Mouse (Mus musculus) embryonic facial prominence, embryonic 10.5 days (tissue): ENCODE data around the gene Tacc2. TPM values are rescaled to one million over a fixed set of nuclear protein-coding genes. Genes with fewer than 3 reads are reported as not detected.

Experiments used
- DNase-seq: peaks from one replicate; pipeline ENCODE4 v3.0.0-alpha.2; 2017; ENCODE audit warnings: low spot score
- H3K27ac ChIP-seq: fragments of 300-500 bp; sonication (generic); replicated peaks from 2 replicates; pipeline ENCODE4 v1.5.1; 2016; ENCODE audit warnings: mild to moderate bottlenecking
- H3K27me3 ChIP-seq: fragments of 300-500 bp; sonication (generic); replicated peaks from 2 replicates; pipeline ENCODE4 v1.6.1; 2016; ENCODE audit warnings: low read depth, mild to moderate bottlenecking; ENCODE audit not compliant: poor library complexity, severe bottlenecking
- H3K36me3 ChIP-seq: fragments of 300-500 bp; sonication (generic); replicated peaks from 2 replicates; pipeline ENCODE4 v1.6.1; 2016; ENCODE audit warnings: mild to moderate bottlenecking, moderate library complexity
- H3K4me1 ChIP-seq: fragments of 300-500 bp; sonication (generic); 2 replicates; pipeline ENCODE4 v1.6.1; 2016
- H3K4me3 ChIP-seq: fragments of 300-500 bp; sonication (generic); 2 replicates; pipeline ENCODE4 v1.5.1; 2016; ENCODE audit warnings: mild to moderate bottlenecking, moderate library complexity
- H3K9me3 ChIP-seq: fragments of 300-500 bp; sonication (generic); 2 replicates; pipeline ENCODE4 v1.6.1; 2016; ENCODE audit warnings: mild to moderate bottlenecking
- WGBS: fragments of 180-500 bp; shearing (Covaris S2); methylation state at CpG from one replicate; pipeline ENCODE4 v1.1.7; 2016; 5-methylcytosine and 5-hydroxymethylcytosine counted together
- polyA plus RNA-seq: library from polyadenylated mRNA; unstranded; fragments of >200 nt; fragmentation: Nextera tagmentation; extraction: Ambion mirVana; gene quantifications from 2 replicates; pipeline ENCODE4 v1.2.1, GENCODE M21; 2016

The Tacc2 gene
- polyA plus RNA-seq, 1 experiment from 2014 or later = 49.6 TPM

- Histone ChIP-seq H3K9me3 (no peaks in the 10 kb centered on the region), H3K4me1 (peaks cover 51% of the 10 kb centered on the region), H3K27me3 (no peaks in the 10 kb centered on the region), H3K4me3 (no peak overlapping the region), H3K27ac (no peak overlapping the region), H3K36me3 (no peaks in the 10 kb centered on the region)
- WGBS = 82% methylated on average over 4 of the region's 4 CpGs
- DNase-seq = no peak
Measured at GRCm38 (mm10) chr7:130688601-130689000, 111.4 kb downstream of the Tacc2 start.

GRCm38 (mm10) chr7:130690869-130691268, 113.6 kb downstream of the Tacc2 start:
- Histone ChIP-seq H3K36me3 (no peaks in the 10 kb centered on the region), H3K27me3 (no peaks in the 10 kb centered on the region), H3K27ac (no peak overlapping the region; the same call in 1 of the 2 replicates), H3K9me3 (no peaks in the 10 kb centered on the region), H3K4me3 (no peak overlapping the region), H3K4me1 (peaks cover 74% of the 10 kb centered on the region)
- DNase-seq = no peak
- WGBS = 64% methylated on average over 6 of the region's 6 CpGs

- H3K4me3 ChIP-seq = peak overlapping the region; percentile 73
- WGBS = 47% methylated on average over 2 of the region's 2 CpGs
- no peaks in the 10 kb centered on the region for H3K9me3 ChIP-seq
- H3K27ac ChIP-seq = peak overlapping the region; percentile 96
- no peak for DNase-seq
- peaks cover 81% of the 10 kb centered on the region for H3K4me1 ChIP-seq
- no peaks in the 10 kb centered on the region for H3K27me3 ChIP-seq
- H3K36me3 ChIP-seq = 0 out of 2 replicates have a peak, but pooled peaks cover 3% of the 10 kb centered on the region
Measured at GRCm38 (mm10) chr7:130691931-130692330, 114.7 kb downstream of the Tacc2 start.

GRCm38 (mm10) chr7:130692392-130692942, 115.2 kb downstream of the Tacc2 start:
- WGBS = under 1% methylated on average over 39 of the region's 39 CpGs
- peak; percentile 89 for DNase-seq
- Histone ChIP-seq H3K4me3 (peak overlapping the region; percentile 73), H3K4me1 (peaks cover 77% of the 10 kb centered on the region), H3K27me3 (no peaks in the 10 kb centered on the region), H3K36me3 (0 out of 2 replicates have a peak, but pooled peaks cover 7% of the 10 kb centered on the region), H3K9me3 (no peaks in the 10 kb centered on the region), H3K27ac (peak overlapping the region; percentile 96)

GRCm38 (mm10) chr7:130692943-130693799, 115.9 kb downstream of the Tacc2 start:
- Histone ChIP-seq H3K27ac (peak overlapping the region; percentile 96), H3K36me3 (peaks cover 10% of the 10 kb centered on the region; the same call in 1 of the 2 replicates), H3K4me3 (peak overlapping the region; percentile 73), H3K27me3 (no peaks in the 10 kb centered on the region), H3K4me1 (peaks cover 79% of the 10 kb centered on the region), H3K9me3 (no peaks in the 10 kb centered on the region)
- 1% methylated on average over 19 of the region's 19 CpGs for WGBS
- no peak for DNase-seq

- no peaks in the 10 kb centered on the region for H3K27me3 ChIP-seq
- peaks cover 13% of the 10 kb centered on the region; the same call in 1 of the 2 replicates for H3K36me3 ChIP-seq
- 21% methylated on average over 11 of the region's 11 CpGs for WGBS
- DNase-seq = peak; percentile 63
- H3K4me3 ChIP-seq = peak overlapping the region; percentile 73
- peak overlapping the region; percentile 96 for H3K27ac ChIP-seq
- H3K4me1 ChIP-seq = peaks cover 85% of the 10 kb centered on the region
- H3K9me3 ChIP-seq = no peaks in the 10 kb centered on the region
Measured at GRCm38 (mm10) chr7:130693800-130694193, 116.6 kb downstream of the Tacc2 start.

GRCm38 (mm10) chr7:130695669-130696338, 118.6 kb downstream of the Tacc2 start:
- H3K27me3 ChIP-seq = no peaks in the 10 kb centered on the region
- peaks cover 85% of the 10 kb centered on the region for H3K4me1 ChIP-seq
- H3K36me3 ChIP-seq = peaks cover 27% of the 10 kb centered on the region
- WGBS = 80% methylated on average over 13 of the region's 13 CpGs
- peak overlapping the region; percentile 54 for H3K27ac ChIP-seq
- no peaks in the 10 kb centered on the region for H3K9me3 ChIP-seq
- H3K4me3 ChIP-seq = peak overlapping the region; percentile 8; the same call in 1 of the 2 replicates
- no peak for DNase-seq

GRCm38 (mm10) chr7:130696347-130697234, 119.4 kb downstream of the Tacc2 start:
- Histone ChIP-seq H3K36me3 (peaks cover 35% of the 10 kb centered on the region), H3K4me1 (peaks cover 77% of the 10 kb centered on the region)
- DNase-seq = no peak

GRCm38 (mm10) chr7:130698480-130698879, 121.2 kb downstream of the Tacc2 start:
- DNase-seq = no peak
- no peak overlapping the region for H3K4me3 ChIP-seq
- H3K36me3 ChIP-seq = peaks cover 52% of the 10 kb centered on the region
- no peaks in the 10 kb centered on the region for H3K27me3 ChIP-seq
- H3K4me1 ChIP-seq = peaks cover 63% of the 10 kb centered on the region
- no peaks in the 10 kb centered on the region for H3K9me3 ChIP-seq
- H3K27ac ChIP-seq = no peak overlapping the region

More at GRCm38 (mm10) chr7:130696347-130697234, 119.4 kb downstream of the Tacc2 start:
- Histone ChIP-seq H3K4me3 (no peak overlapping the region), H3K27me3 (no peaks in the 10 kb centered on the region), H3K27ac (no peak overlapping the region), H3K9me3 (no peaks in the 10 kb centered on the region)
- WGBS = 88% methylated on average over 16 of the region's 16 CpGs

- no peak for DNase-seq
- peaks cover 55% of the 10 kb centered on the region for H3K36me3 ChIP-seq
- H3K27ac ChIP-seq = no peak overlapping the region
- WGBS = 91% methylated on average over 1 of the region's 1 CpGs
- no peaks in the 10 kb centered on the region for H3K27me3 ChIP-seq
- no peaks in the 10 kb centered on the region for H3K9me3 ChIP-seq
- H3K4me1 ChIP-seq = peaks cover 35% of the 10 kb centered on the region
- no peak overlapping the region for H3K4me3 ChIP-seq
Measured at GRCm38 (mm10) chr7:130701336-130701735, 124.1 kb downstream of the Tacc2 start.

GRCm38 (mm10) chr7:130705230-130705629, 128.0 kb downstream of the Tacc2 start:
- H3K9me3 ChIP-seq = no peaks in the 10 kb centered on the region
- no peak overlapping the region for H3K27ac ChIP-seq
- H3K27me3 ChIP-seq = no peaks in the 10 kb centered on the region
- peaks cover 27% of the 10 kb centered on the region for H3K4me1 ChIP-seq
- 95% methylated on average over 2 of the region's 2 CpGs for WGBS
- no peak overlapping the region for H3K4me3 ChIP-seq
- H3K36me3 ChIP-seq = peaks cover 33% of the 10 kb centered on the region
- no peak for DNase-seq

GRCm38 (mm10) chr7:130708940-130709339, 131.7 kb downstream of the Tacc2 start:
- no peak for DNase-seq
- Histone ChIP-seq H3K4me3 (no peak overlapping the region), H3K27me3 (no peaks in the 10 kb centered on the region), H3K4me1 (peaks cover 29% of the 10 kb centered on the region), H3K36me3 (0 out of 2 replicates have a peak, but pooled peaks cover 5% of the 10 kb centered on the region), H3K27ac (no peak overlapping the region), H3K9me3 (no peaks in the 10 kb centered on the region)
- 73% methylated on average over 9 of the region's 9 CpGs for WGBS
